Mouse (Mus musculus) adrenal gland, postnatal 0 days (tissue): Measurements from ENCODE around the gene Camkk1. TPM values are rescaled to one million over a fixed set of nuclear protein-coding genes. Genes with fewer than 3 reads are reported as not detected.

ENCODE experiments used
- polyA plus RNA-seq: library from polyadenylated mRNA; unstranded; fragments of >200 nt; fragmentation: Nextera tagmentation; extraction: Ambion mirVana; gene quantifications from 2 replicates; pipeline ENCODE4 v1.2.1, GENCODE M21; 2015

Gene Camkk1
- polyA plus RNA-seq = 2.2 and 2.8 TPM in 2 replicates

GRCm38 (mm10) chr11:73018471-73019146 is at the start of gene Camkk1:
Gene Camkk1, plus strand, starts transcription at chr11:73019008.

GRCm38 (mm10) chr11:72998771-72999170 is 20.0 kb upstream of the Camkk1 start, which contains the start of gene P2rx1:
Gene P2rx1, plus strand, starts transcription at chr11:72999103.

GRCm38 (mm10) chr11:73047542-73047996 is 28.8 kb downstream of the Camkk1 start, which contains the start of gene Ncbp3:
Gene Ncbp3, plus strand, starts transcription at chr11:73047783.

GRCm38 (mm10) chr11:73090283-73090682 is 71.5 kb downstream of the Camkk1 start, which contains the start of gene Itgae:
Gene Itgae, plus strand, starts transcription at chr11:73090583.

Other genes starting within 250 kb of the Camkk1 start
- gene Cyb5d2, start 222.9 kb upstream of the Camkk1 start, polyA plus RNA-seq = 7.0 and 13.5 TPM in 2 replicates
- 6.0 and 6.9 TPM in 2 replicates for gene Zzef1, start 222.8 kb upstream of the Camkk1 start, polyA plus RNA-seq
- 4.7 and 4.8 TPM in 2 replicates for gene Atp2a3, start 57.8 kb upstream of the Camkk1 start, polyA plus RNA-seq
- 1.0 and 1.1 TPM in 2 replicates for gene P2rx1, start 19.9 kb upstream of the Camkk1 start, polyA plus RNA-seq
- 5.6 and 8.5 TPM in 2 replicates for gene Ncbp3, start 28.8 kb downstream of the Camkk1 start, polyA plus RNA-seq
- 0.03 and 0.21 TPM in 2 replicates for gene Itgae, start 71.6 kb downstream of the Camkk1 start, polyA plus RNA-seq
- 2.9 and 3.1 TPM in 2 replicates for gene Haspin, start 119.3 kb downstream of the Camkk1 start, polyA plus RNA-seq
- gene P2rx5, start 141.4 kb downstream of the Camkk1 start, polyA plus RNA-seq = 0.50 TPM in 2 replicates
- gene Emc6, start 158.0 kb downstream of the Camkk1 start, polyA plus RNA-seq = 111 and 130 TPM in 2 replicates
- gene Tax1bp3, start 158.1 kb downstream of the Camkk1 start, polyA plus RNA-seq = 152 and 167 TPM in 2 replicates
- gene Ctns, start 180.0 kb downstream of the Camkk1 start, polyA plus RNA-seq = 12.1 and 15.4 TPM in 2 replicates
- 4.2 and 5.5 TPM in 2 replicates for gene Shpk, start 180.5 kb downstream of the Camkk1 start, polyA plus RNA-seq
- 0.10 and 0.35 TPM in 2 replicates for gene Trpv1, start 215.3 kb downstream of the Camkk1 start, polyA plus RNA-seq
- 0.06 and 0.08 TPM in 2 replicates for gene Trpv3, start 248.4 kb downstream of the Camkk1 start, polyA plus RNA-seq